8 mouse cellular contexts compared by ENCODE assay signal in genomic region chr7:73655787-73656423, GRCm38 (mm10).
DNase-seq lines count a peak whose midpoint lies in the region; ATAC-seq and TF ChIP-seq lines count a peak whose summit lies in the region.

No protein-coding gene starts in this region.

- H3K9me3 ChIP-seq in liver, embryonic 14.5 days (ENCODE audit: control insufficient read depth, low read length) = no peaks in the 10 kb centered on the region
- H3K9me3 ChIP-seq in neural tube, embryonic 14.5 days (ENCODE audit: control insufficient read depth, low read length) = no peaks in the 10 kb centered on the region

- ATAC-seq in liver, embryonic 14.5 days (ENCODE audit: insufficient read depth) = no peak
- ATAC-seq in neural tube, embryonic 14.5 days (ENCODE audit: low read depth) = peak; percentile 73
- ATAC-seq in monocyte, adult 5-6 weeks (replicated peaks; ENCODE audit: insufficient number of reproducible peaks, low FRiP score, low TSS enrichment, poor library complexity, severe bottlenecking) = no peak

- no peak overlapping the region for H3K9ac ChIP-seq in liver, embryonic 14.5 days (replicated peaks)
- no peak overlapping the region for H3K9ac ChIP-seq in neural tube, embryonic 14.5 days (replicated peaks; ENCODE audit: low read depth, low read length)

- no peak for TF ChIP-seq POLR2A in embryonic fibroblast, embryonic 13.5 days (IDR thresholded peaks at IDR 0.05; ENCODE audit: low read depth, low read length)

- no peak for TF ChIP-seq EP300 in liver, embryonic 14.5 days (IDR thresholded peaks at IDR 0.05; ENCODE audit: low read depth)

- H3K27ac ChIP-seq in embryonic fibroblast, embryonic 13.5 days (ENCODE audit: insufficient read depth, low read length) = no peak overlapping the region
- no peak overlapping the region for H3K27ac ChIP-seq in liver, embryonic 14.5 days
- no peak overlapping the region for H3K27ac ChIP-seq in neural tube, embryonic 14.5 days (ENCODE audit: low read depth, low read length)

- DNase-seq in right cerebral cortex, adult 18-20 months = peak; percentile 50
- no peak for DNase-seq in right cerebral cortex, postnatal 36 days (ENCODE audit: low spot score in 2 of 2)
- peak; percentile 81 for DNase-seq in adrenal gland, postnatal 14 days
- DNase-seq in hindlimb bud, embryonic 11.5 days (ENCODE audit: extremely low spot score, low read depth, low spot score) = peak; percentile 42
- peak in 2 of 3 experiments; percentile 9 to 11 for DNase-seq in liver, embryonic 14.5 days (ENCODE audit: low read depth in 3 of 3, low spot score in 3 of 3)

- no peaks in the 10 kb centered on the region for H3K27me3 ChIP-seq in liver, embryonic 14.5 days (ENCODE audit: control insufficient read depth, insufficient read depth, low read length)
- no peaks in the 10 kb centered on the region for H3K27me3 ChIP-seq in neural tube, embryonic 14.5 days (ENCODE audit: control insufficient read depth, insufficient read depth, low read length)

- H3K36me3 ChIP-seq in liver, embryonic 14.5 days (replicated peaks; ENCODE audit: control insufficient read depth, insufficient read depth, low read depth) = no peaks in the 10 kb centered on the region
- H3K36me3 ChIP-seq in neural tube, embryonic 14.5 days (ENCODE audit: control insufficient read depth, insufficient read depth, low read length) = no peaks in the 10 kb centered on the region

- 16% methylated on average over 5 of the region's 5 CpGs for WGBS in liver, embryonic 14.5 days (ENCODE audit: insufficient replicate concordance)
- 27% methylated on average over 5 of the region's 5 CpGs for WGBS in neural tube, embryonic 14.5 days

- H3K4me3 ChIP-seq in embryonic fibroblast, embryonic 13.5 days (ENCODE audit: insufficient read depth, low read length) = no peak overlapping the region
- H3K4me3 ChIP-seq in liver, embryonic 14.5 days (ENCODE audit: insufficient read depth in 1 of 2, low read depth in 2 of 2, low read length in 2 of 2) = no peak overlapping the region
- no peak overlapping the region for H3K4me3 ChIP-seq in neural tube, embryonic 14.5 days (ENCODE audit: low read depth, low read length)

- H3K4me2 ChIP-seq in liver, embryonic 14.5 days (ENCODE audit: low read depth) = no peak overlapping the region
- no peak overlapping the region for H3K4me2 ChIP-seq in neural tube, embryonic 14.5 days (ENCODE audit: low read depth, low read length)

- no peaks in the 10 kb centered on the region for H3K4me1 ChIP-seq in embryonic fibroblast, embryonic 13.5 days (ENCODE audit: control insufficient read depth, insufficient read depth, low read length)
- no peaks in the 10 kb centered on the region for H3K4me1 ChIP-seq in liver, embryonic 14.5 days (replicated peaks; ENCODE audit: control insufficient read depth in 2 of 2, insufficient read depth in 2 of 2, low read length in 1 of 2)
- H3K4me1 ChIP-seq in neural tube, embryonic 14.5 days (ENCODE audit: control insufficient read depth, insufficient read depth, low read length) = no peaks in the 10 kb centered on the region; the same call in 1 of the 2 replicates

- TF ChIP-seq CTCF in embryonic fibroblast, embryonic 13.5 days (IDR thresholded peaks at IDR 0.05; ENCODE audit: borderline replicate concordance, insufficient read depth, low read length) = peak; percentile 53
- TF ChIP-seq CTCF in liver, embryonic 14.5 days (IDR thresholded peaks at IDR 0.05; ENCODE audit: low read depth) = peak; percentile 73

Comparison
In these comparisons a context has a peak if more than half of its experiments do, and no peak if none do; other contexts are left out.
1. DNase-seq: peak in right cerebral cortex, adult 18-20 months (single experiment), adrenal gland, postnatal 14 days (single experiment), hindlimb bud, embryonic 11.5 days (single experiment) and liver, embryonic 14.5 days (2 of 3); none in right cerebral cortex, postnatal 36 days (0 of 2).